ENCODE assay signal across 12 mouse cellular contexts in genomic region chr5:120103458-120103857, GRCm38 (mm10). TPM values are rescaled to one million over a fixed set of nuclear protein-coding genes. Genes with fewer than 3 reads are reported as not detected.
DNase-seq lines count a peak whose midpoint lies in the region; ATAC-seq and TF ChIP-seq lines count a peak whose summit lies in the region.
"Had no signal": no experiment of that assay in that cellular context is flagged by ENCODE, and none has a peak within 500 bp of the region (broad histone marks: within the 10 kb centered on the region; RNA-seq: fewer than 3 reads in every experiment).

No protein-coding gene starts in this region.

- no peaks in the 10 kb centered on the region for H3K27me3 ChIP-seq in kidney, adult 2 months (replicated peaks; ENCODE audit: control insufficient read depth, insufficient read depth, low read length)
- H3K27me3 ChIP-seq in kidney, embryonic 15.5 days = peaks cover 34% of the 10 kb centered on the region
- H3K27me3 ChIP-seq in intestine, postnatal 0 days (replicated peaks; ENCODE audit: control insufficient read depth, insufficient read depth, low read length) = no peaks in the 10 kb centered on the region

- TF ChIP-seq POLR2A in kidney, adult 2 months (IDR thresholded peaks at IDR 0.05; ENCODE audit: low read depth, low read length) = no peak

- no peak overlapping the region for H3K4me3 ChIP-seq in kidney, adult 2 months (ENCODE audit: insufficient read depth, low read depth, low read length)
- H3K4me3 ChIP-seq in kidney, embryonic 15.5 days (replicated peaks) = no peak overlapping the region
- no peak overlapping the region for H3K4me3 ChIP-seq in intestine, postnatal 0 days (ENCODE audit: low read depth, low read length)
- H3K4me3 ChIP-seq: embryonic facial prominence, embryonic 13.5 days; forebrain, embryonic 10.5 days; midbrain, embryonic 13.5 days had no signal

- WGBS in kidney, adult 2 months = 45% methylated on average over 12 of the region's 12 CpGs
- WGBS in kidney, embryonic 15.5 days = 45% methylated on average over 12 of the region's 12 CpGs
- 56% methylated on average over 12 of the region's 12 CpGs for WGBS in intestine, postnatal 0 days

- no peaks in the 10 kb centered on the region for H3K9me3 ChIP-seq in kidney, embryonic 15.5 days (replicated peaks)
- H3K9me3 ChIP-seq in intestine, postnatal 0 days (ENCODE audit: control insufficient read depth) = no peaks in the 10 kb centered on the region
- H3K9me3 ChIP-seq: midbrain, embryonic 13.5 days had no signal

- H3K4me1 ChIP-seq in kidney, adult 2 months (ENCODE audit: control insufficient read depth, insufficient read depth, low read length) = no peaks in the 10 kb centered on the region
- no peaks in the 10 kb centered on the region for H3K4me1 ChIP-seq in kidney, embryonic 15.5 days
- no peaks in the 10 kb centered on the region for H3K4me1 ChIP-seq in intestine, postnatal 0 days (replicated peaks; ENCODE audit: control insufficient read depth, insufficient read depth, low read length)
- H3K4me1 ChIP-seq: embryonic facial prominence, embryonic 13.5 days; forebrain, embryonic 10.5 days; midbrain, embryonic 13.5 days had no signal

- H3K27ac ChIP-seq in kidney, adult 2 months (ENCODE audit: insufficient read depth, low read depth, low read length) = no peak overlapping the region
- H3K27ac ChIP-seq in kidney, embryonic 15.5 days = no peak overlapping the region
- no peak overlapping the region for H3K27ac ChIP-seq in intestine, postnatal 0 days (ENCODE audit: low read depth, low read length)
- H3K27ac ChIP-seq: embryonic facial prominence, embryonic 13.5 days; forebrain, embryonic 10.5 days; liver, embryonic 14.5 days; midbrain, embryonic 13.5 days; stomach, postnatal 0 days had no signal

- no peak overlapping the region for H3K9ac ChIP-seq in kidney, embryonic 15.5 days
- H3K9ac ChIP-seq in intestine, postnatal 0 days (ENCODE audit: low read depth, low read length) = no peak overlapping the region
- H3K9ac ChIP-seq: embryonic facial prominence, embryonic 13.5 days; liver, embryonic 14.5 days; midbrain, embryonic 13.5 days had no signal

- DNase-seq in kidney, adult 2 months = peak; percentile 45
- peak; percentile 31 to 33 for DNase-seq in heart, adult 9 months (ENCODE audit: low spot score in 2 of 2)
- peak; percentile 19 to 51 for DNase-seq in kidney, postnatal 25 days
- DNase-seq in lung, postnatal 25 days (ENCODE audit: low spot score) = peak; percentile 51
- no peak for DNase-seq in right cerebral cortex, postnatal 10 days (ENCODE audit: low spot score in 2 of 2)

- no peak overlapping the region for H3K4me2 ChIP-seq in kidney, embryonic 15.5 days
- no peak overlapping the region for H3K4me2 ChIP-seq in intestine, postnatal 0 days (replicated peaks; ENCODE audit: low read depth)
- H3K4me2 ChIP-seq: embryonic facial prominence, embryonic 13.5 days; midbrain, embryonic 13.5 days had no signal

- no peak for ATAC-seq in kidney, embryonic 15.5 days (replicated peaks; ENCODE audit: low FRiP score)
- ATAC-seq in intestine, postnatal 0 days = no peak
- ATAC-seq: midbrain, embryonic 13.5 days had no signal

- H3K36me3 ChIP-seq in kidney, adult 2 months (ENCODE audit: control insufficient read depth, insufficient read depth, low read length) = no peaks in the 10 kb centered on the region
- no peaks in the 10 kb centered on the region for H3K36me3 ChIP-seq in kidney, embryonic 15.5 days
- no peaks in the 10 kb centered on the region for H3K36me3 ChIP-seq in intestine, postnatal 0 days (ENCODE audit: control insufficient read depth, insufficient read depth)
- H3K36me3 ChIP-seq: embryonic facial prominence, embryonic 13.5 days; forebrain, embryonic 10.5 days; midbrain, embryonic 13.5 days had no signal

- TF ChIP-seq CTCF in kidney, adult 2 months (conservative IDR thresholded peaks at IDR 0.05; ENCODE audit: insufficient read depth, insufficient read length, low read depth, low read length) = no peak
- TF ChIP-seq CTCF in intestine, postnatal 0 days (IDR thresholded peaks at IDR 0.05; ENCODE audit: low read depth) = no peak

RNA-seq across cellular contexts. Expression of gene Rbm19, which starts 12.8 kb away (rescaled TPM):
- polyA plus RNA-seq in kidney, adult 2 months (2012; rRNA removed) = 10.7 and 12.1 TPM in 2 replicates
- polyA plus RNA-seq in kidney, embryonic 15.5 days (2015; fragmentation: Nextera tagmentation; extraction: Ambion mirVana) = 25.0 and 25.9 TPM in 2 replicates
- polyA plus RNA-seq in intestine, postnatal 0 days (2015; fragmentation: Nextera tagmentation; extraction: Ambion mirVana) = 12.0 and 14.9 TPM in 2 replicates

Comparison
In these comparisons a context has a peak if more than half of its experiments do, and no peak if none do; other contexts are left out.
1. DNase-seq: peak in kidney, adult 2 months (single experiment), heart, adult 9 months (2 of 2), kidney, postnatal 25 days (2 of 2) and lung, postnatal 25 days (single experiment); none in right cerebral cortex, postnatal 10 days (0 of 2).